Mouse (Mus musculus): Measurements from ENCODE around the gene St6gal1.

Gene St6gal1

GRCm38 (mm10) chr16:23327266-23327665, 102.7 kb downstream of the St6gal1 start:
- in situ Hi-C loops (cut with MboI, MseI): loop anchor here (5.0 kb wide), 1 partner anchor 50 kb away; no protein-coding TSS in a partner anchor

GRCm38 (mm10) chr16:23328201-23328600, 103.7 kb downstream of the St6gal1 start:
- in situ Hi-C loops (cut with MboI, MseI): loop anchor here (5.0 kb wide), 1 partner anchor 51 kb away; no protein-coding TSS in a partner anchor

- in situ Hi-C loops (cut with MboI, MseI): no loop called here
These were observed 107.6 kb downstream of the St6gal1 start for GRCm38 (mm10) chr16:23332136-23332535.

GRCm38 (mm10) chr16:23332686-23333085, 108.1 kb downstream of the St6gal1 start:
- in situ Hi-C loops (cut with MboI, MseI): no loop called here

GRCm38 (mm10) chr16:23333875-23334551, 109.5 kb downstream of the St6gal1 start:
- in situ Hi-C loops (cut with MboI, MseI): no loop called here

- in situ Hi-C loops (cut with MboI, MseI): no loop called here
These were observed 112.8 kb downstream of the St6gal1 start for GRCm38 (mm10) chr16:23337317-23337716.

- in situ Hi-C loops (cut with MboI, MseI): no loop called here
These were observed 116.7 kb downstream of the St6gal1 start for GRCm38 (mm10) chr16:23341254-23341653.

- in situ Hi-C loops (cut with MboI, MseI): no loop called here
These were observed 126.3 kb downstream of the St6gal1 start for GRCm38 (mm10) chr16:23350802-23351201.

GRCm38 (mm10) chr16:23361031-23361430, 136.5 kb downstream of the St6gal1 start:
- in situ Hi-C loops (cut with MboI, MseI): no loop called here

GRCm38 (mm10) chr16:23361434-23361970, 137.0 kb downstream of the St6gal1 start:
- in situ Hi-C loops (cut with MboI, MseI): no loop called here

GRCm38 (mm10) chr16:23364328-23364990, 139.9 kb downstream of the St6gal1 start:
- in situ Hi-C loops (cut with MboI, MseI): no loop called here

GRCm38 (mm10) chr16:23369124-23369523, 144.6 kb downstream of the St6gal1 start:
- in situ Hi-C loops (cut with MboI, MseI): no loop called here

GRCm38 (mm10) chr16:23370724-23371123, 146.2 kb downstream of the St6gal1 start:
- in situ Hi-C loops (cut with MboI, MseI): no loop called here

- in situ Hi-C loops (cut with MboI, MseI): no loop called here
These were observed 147.8 kb downstream of the St6gal1 start for GRCm38 (mm10) chr16:23372340-23372739.

- in situ Hi-C loops (cut with MboI, MseI): no loop called here
These were observed 149.5 kb downstream of the St6gal1 start for GRCm38 (mm10) chr16:23374068-23374467.

- in situ Hi-C loops (cut with MboI, MseI): no loop called here
These were observed 150.4 kb downstream of the St6gal1 start for GRCm38 (mm10) chr16:23374938-23375337.

- in situ Hi-C loops (cut with MboI, MseI): no loop called here
These were observed 151.6 kb downstream of the St6gal1 start for GRCm38 (mm10) chr16:23376189-23376588.

- in situ Hi-C loops (cut with MboI, MseI): no loop called here
These were observed 155.1 kb downstream of the St6gal1 start for GRCm38 (mm10) chr16:23379536-23380230.

GRCm38 (mm10) chr16:23384304-23384703, 159.8 kb downstream of the St6gal1 start:
- in situ Hi-C loops (cut with MboI, MseI): no loop called here

- in situ Hi-C loops (cut with MboI, MseI): loop anchor here (5.0 kb wide), 1 partner anchor 236 kb away; no protein-coding TSS in a partner anchor
These were observed 173.4 kb downstream of the St6gal1 start for GRCm38 (mm10) chr16:23397931-23398330.

- in situ Hi-C loops (cut with MboI, MseI): loop anchor here (5.0 kb wide), 1 partner anchor 169 kb away; no protein-coding TSS in a partner anchor
These were observed 176.9 kb downstream of the St6gal1 start for GRCm38 (mm10) chr16:23401463-23401862.

GRCm38 (mm10) chr16:23401959-23402358, 177.4 kb downstream of the St6gal1 start:
- in situ Hi-C loops (cut with MboI, MseI): loop anchor here (5.0 kb wide), 1 partner anchor 170 kb away; no protein-coding TSS in a partner anchor
